25 mouse cellular contexts compared by ENCODE assay signal in genomic region chr17:26239551-26239950, GRCm38 (mm10). TPM values are rescaled to one million over a fixed set of nuclear protein-coding genes. Genes with fewer than 3 reads are reported as not detected.
DNase-seq lines count a peak whose midpoint lies in the region; ATAC-seq and TF ChIP-seq lines count a peak whose summit lies in the region.
"Had no signal": no experiment of that assay in that cellular context is flagged by ENCODE, and none has a peak within 500 bp of the region (broad histone marks: within the 10 kb centered on the region; RNA-seq: fewer than 3 reads in every experiment).

No protein-coding gene starts in this region.

- H3K9ac ChIP-seq in liver, embryonic 13.5 days = no peak overlapping the region
- H3K9ac ChIP-seq in stomach, postnatal 0 days (ENCODE audit: low read length) = no peak overlapping the region
- H3K9ac ChIP-seq in midbrain, embryonic 16.5 days (ENCODE audit: low read depth, low read length) = no peak overlapping the region
- no peak overlapping the region for H3K9ac ChIP-seq in hindbrain, embryonic 11.5 days (ENCODE audit: low read depth, low read length)
- H3K9ac ChIP-seq: heart, embryonic 12.5 days; limb, embryonic 12.5 days; lung, embryonic 14.5 days; midbrain, embryonic 12.5 days had no signal

- no peaks in the 10 kb centered on the region for H3K27me3 ChIP-seq in liver, embryonic 13.5 days
- H3K27me3 ChIP-seq in stomach, postnatal 0 days (ENCODE audit: control insufficient read depth, insufficient read depth, low read length) = no peaks in the 10 kb centered on the region
- H3K27me3 ChIP-seq in midbrain, embryonic 16.5 days (ENCODE audit: control insufficient read depth, insufficient read depth, low read depth, low read length) = no peaks in the 10 kb centered on the region
- no peaks in the 10 kb centered on the region for H3K27me3 ChIP-seq in hindbrain, embryonic 11.5 days (ENCODE audit: control insufficient read depth, insufficient read depth, low read length)
- H3K27me3 ChIP-seq: heart, embryonic 12.5 days; limb, embryonic 12.5 days; midbrain, embryonic 12.5 days had no signal

- H3K27ac ChIP-seq in layer of hippocampus, adult 2 months = peak overlapping the region; percentile 30; the same call in 1 of the 2 replicates
- peak overlapping the region; percentile 70 for H3K27ac ChIP-seq in liver, embryonic 13.5 days
- peak overlapping the region; percentile 20; the same call in 1 of the 2 replicates for H3K27ac ChIP-seq in stomach, postnatal 0 days (replicated peaks)
- H3K27ac ChIP-seq in midbrain, embryonic 16.5 days (ENCODE audit: low read length) = no peak overlapping the region
- H3K27ac ChIP-seq in hindbrain, embryonic 11.5 days (ENCODE audit: low read depth, low read length) = no peak overlapping the region
- H3K27ac ChIP-seq: forebrain, embryonic 10.5 days; hindbrain, embryonic 10.5 days; limb, embryonic 12.5 days; midbrain, embryonic 12.5 days had no signal

- H3K4me1 ChIP-seq in liver, embryonic 13.5 days (replicated peaks) = peaks cover 76% of the 10 kb centered on the region
- H3K4me1 ChIP-seq in stomach, postnatal 0 days (replicated peaks; ENCODE audit: control insufficient read depth, insufficient read depth) = peaks cover 2% of the 10 kb centered on the region
- H3K4me1 ChIP-seq in midbrain, embryonic 16.5 days (ENCODE audit: control insufficient read depth, insufficient read depth, low read length) = peaks cover 15% of the 10 kb centered on the region
- no peaks in the 10 kb centered on the region; the same call in 1 of the 2 replicates for H3K4me1 ChIP-seq in hindbrain, embryonic 11.5 days (replicated peaks; ENCODE audit: control insufficient read depth, insufficient read depth, low read length)

- no peaks in the 10 kb centered on the region for H3K36me3 ChIP-seq in liver, embryonic 13.5 days
- H3K36me3 ChIP-seq in stomach, postnatal 0 days (ENCODE audit: control insufficient read depth, insufficient read depth, low read length) = no peaks in the 10 kb centered on the region
- H3K36me3 ChIP-seq in midbrain, embryonic 16.5 days (ENCODE audit: control insufficient read depth, insufficient read depth, low read length) = no peaks in the 10 kb centered on the region
- no peaks in the 10 kb centered on the region for H3K36me3 ChIP-seq in hindbrain, embryonic 11.5 days (ENCODE audit: control insufficient read depth, insufficient read depth, low read length)
- H3K36me3 ChIP-seq: forebrain, embryonic 10.5 days; heart, embryonic 12.5 days; hindbrain, embryonic 10.5 days; limb, embryonic 12.5 days; midbrain, embryonic 12.5 days had no signal

- no peak for ATAC-seq in liver, embryonic 13.5 days (ENCODE audit: low read depth)
- ATAC-seq in stomach, postnatal 0 days (ENCODE audit: low FRiP score, low TSS enrichment) = no peak
- ATAC-seq in midbrain, embryonic 16.5 days = no peak
- ATAC-seq in hindbrain, embryonic 11.5 days (ENCODE audit: low FRiP score) = no peak
- ATAC-seq: forebrain, embryonic 16.5 days had no signal

- peak in 1 of 2 experiments; percentile 12 for DNase-seq in layer of hippocampus, adult 2 months (ENCODE audit: low spot score in 2 of 2)
- DNase-seq in layer of hippocampus, adult 8-10 months (ENCODE audit: low spot score in 2 of 2) = no peak
- DNase-seq in Muller cell, postnatal 12 days (ENCODE audit: inconsistent ontology term) = peak; percentile 35
- no peak for DNase-seq in liver, embryonic 13.5 days
- DNase-seq in stomach, postnatal 0 days (ENCODE audit: low spot score) = no peak
- no peak for DNase-seq in hindbrain, embryonic 11.5 days (ENCODE audit: low spot score)
- DNase-seq: cerebellum, adult 11-12 months; cerebellum, postnatal 10 days; gastrocnemius, postnatal 25 days; heart, adult 18-20 months; heart, postnatal 10 days; kidney, adult 8-10 months; kidney, postnatal 14 days; lung, embryonic 14.5 days; thymus, postnatal 25 days had no signal

- no peak for TF ChIP-seq EP300 in stomach, postnatal 0 days (optimal IDR thresholded peaks at IDR 0.05)

- H3K4me2 ChIP-seq in liver, embryonic 13.5 days = 0 out of 2 replicates have a peak overlapping the region, but pooled peaks have one; percentile 15
- no peak overlapping the region for H3K4me2 ChIP-seq in stomach, postnatal 0 days (replicated peaks; ENCODE audit: low read depth)
- no peak overlapping the region for H3K4me2 ChIP-seq in midbrain, embryonic 16.5 days (ENCODE audit: low read length)
- no peak overlapping the region for H3K4me2 ChIP-seq in hindbrain, embryonic 11.5 days (replicated peaks; ENCODE audit: low read depth, low read length)
- H3K4me2 ChIP-seq: heart, embryonic 12.5 days; limb, embryonic 12.5 days; lung, embryonic 14.5 days; midbrain, embryonic 12.5 days had no signal

- WGBS in liver, embryonic 13.5 days (ENCODE audit: insufficient replicate concordance) = 40% methylated on average over 2 of the region's 2 CpGs
- 60% methylated on average over 2 of the region's 2 CpGs for WGBS in stomach, postnatal 0 days
- 73% methylated on average over 2 of the region's 2 CpGs for WGBS in midbrain, embryonic 16.5 days
- WGBS in hindbrain, embryonic 11.5 days = 77% methylated on average over 2 of the region's 2 CpGs

- H3K9me3 ChIP-seq in liver, embryonic 13.5 days (replicated peaks) = no peaks in the 10 kb centered on the region
- no peaks in the 10 kb centered on the region for H3K9me3 ChIP-seq in stomach, postnatal 0 days (ENCODE audit: control insufficient read depth, low read length)
- H3K9me3 ChIP-seq in midbrain, embryonic 16.5 days (replicated peaks; ENCODE audit: control insufficient read depth, low read length, poor library complexity, severe bottlenecking) = no peaks in the 10 kb centered on the region
- H3K9me3 ChIP-seq in hindbrain, embryonic 11.5 days (ENCODE audit: control insufficient read depth, low read length) = no peaks in the 10 kb centered on the region
- H3K9me3 ChIP-seq: forebrain, embryonic 10.5 days; heart, embryonic 12.5 days; hindbrain, embryonic 10.5 days; limb, embryonic 12.5 days; midbrain, embryonic 12.5 days had no signal

- no peak for TF ChIP-seq CTCF in layer of hippocampus, adult 2 months (conservative IDR thresholded peaks at IDR 0.05)
- no peak for TF ChIP-seq CTCF in stomach, postnatal 0 days (IDR thresholded peaks at IDR 0.05; ENCODE audit: low read depth)

- no peak overlapping the region for H3K4me3 ChIP-seq in layer of hippocampus, adult 2 months
- H3K4me3 ChIP-seq in liver, embryonic 13.5 days (replicated peaks) = no peak overlapping the region
- H3K4me3 ChIP-seq in stomach, postnatal 0 days (ENCODE audit: low read depth, low read length) = no peak overlapping the region
- H3K4me3 ChIP-seq in midbrain, embryonic 16.5 days (ENCODE audit: low read depth, low read length) = no peak overlapping the region
- no peak overlapping the region for H3K4me3 ChIP-seq in hindbrain, embryonic 11.5 days (ENCODE audit: low read depth, low read length)
- H3K4me3 ChIP-seq: forebrain, embryonic 10.5 days; heart, embryonic 12.5 days; hindbrain, embryonic 10.5 days; limb, embryonic 12.5 days; midbrain, embryonic 12.5 days had no signal

RNA-seq across cellular contexts. Expression of gene Fam234a, which starts 4.5 kb away (rescaled TPM):
- 10 to 100 TPM; 18.8 to 21.0 TPM for total RNA-seq in layer of hippocampus, adult 2 months (2021)
- total RNA-seq in layer of hippocampus, adult 8-10 months (2022) = 10 to 100 TPM; 19.4 to 25.6 (median 21.6) TPM
- polyA plus RNA-seq in liver, embryonic 13.5 days (2015; fragmentation: Nextera tagmentation; extraction: Ambion mirVana) = 11.9 and 12.0 TPM in 2 replicates
- polyA plus RNA-seq in stomach, postnatal 0 days (2015; fragmentation: Nextera tagmentation; extraction: Ambion mirVana) = 98.0 and 99.1 TPM in 2 replicates
- 30.3 and 32.6 TPM in 2 replicates for polyA plus RNA-seq in midbrain, embryonic 16.5 days (2015; fragmentation: Nextera tagmentation; extraction: Ambion mirVana)
- 18.7 and 20.1 TPM in 2 replicates for polyA plus RNA-seq in hindbrain, embryonic 11.5 days (2014; fragmentation: Nextera tagmentation; extraction: Ambion mirVana)

RNA-seq across cellular contexts. Expression of gene Luc7l, which starts 13.1 kb away (rescaled TPM):
- total RNA-seq in layer of hippocampus, adult 2 months (2021) = 10 to 100 TPM; 87.5 to 91.9 TPM
- total RNA-seq in layer of hippocampus, adult 8-10 months (2022) = 10 to 100 TPM; 70.6 to 97.4 (median 89.0) TPM
- polyA plus RNA-seq in liver, embryonic 13.5 days (2015; fragmentation: Nextera tagmentation; extraction: Ambion mirVana) = 40.8 and 50.9 TPM in 2 replicates
- polyA plus RNA-seq in stomach, postnatal 0 days (2015; fragmentation: Nextera tagmentation; extraction: Ambion mirVana) = 42.9 and 46.2 TPM in 2 replicates
- polyA plus RNA-seq in midbrain, embryonic 16.5 days (2015; fragmentation: Nextera tagmentation; extraction: Ambion mirVana) = 114 and 124 TPM in 2 replicates
- polyA plus RNA-seq in hindbrain, embryonic 11.5 days (2014; fragmentation: Nextera tagmentation; extraction: Ambion mirVana) = 131 and 133 TPM in 2 replicates

RNA-seq across cellular contexts. Expression of gene Arhgdig, which starts 32.0 kb away (rescaled TPM):
- total RNA-seq in layer of hippocampus, adult 2 months (2021) = 10 to 100 TPM; 59.4 to 61.4 TPM
- 10 to 100 TPM; 59.6 to 69.7 (median 67.6) TPM for total RNA-seq in layer of hippocampus, adult 8-10 months (2022)
- 15.9 and 21.7 TPM in 2 replicates for polyA plus RNA-seq in liver, embryonic 13.5 days (2015; fragmentation: Nextera tagmentation; extraction: Ambion mirVana)
- 133 and 139 TPM in 2 replicates for polyA plus RNA-seq in stomach, postnatal 0 days (2015; fragmentation: Nextera tagmentation; extraction: Ambion mirVana)
- 131 and 182 TPM in 2 replicates for polyA plus RNA-seq in midbrain, embryonic 16.5 days (2015; fragmentation: Nextera tagmentation; extraction: Ambion mirVana)
- 9.9 and 10.0 TPM in 2 replicates for polyA plus RNA-seq in hindbrain, embryonic 11.5 days (2014; fragmentation: Nextera tagmentation; extraction: Ambion mirVana)
- total RNA-seq: megakaryocyte, adult 5-6 weeks; monocyte, adult 5-6 weeks; neutrophil, adult 5-6 weeks had no signal

RNA-seq across cellular contexts. Expression of gene Rgs11, which starts 36.8 kb away (rescaled TPM):
- 10 to 100 TPM; 49.2 to 56.9 TPM for total RNA-seq in layer of hippocampus, adult 2 months (2021)
- total RNA-seq in layer of hippocampus, adult 8-10 months (2022) = 10 to 100 TPM; 45.4 to 61.8 (median 55.1) TPM
- polyA plus RNA-seq in liver, embryonic 13.5 days (2015; fragmentation: Nextera tagmentation; extraction: Ambion mirVana) = 0.30 and 0.48 TPM in 2 replicates
- polyA plus RNA-seq in stomach, postnatal 0 days (2015; fragmentation: Nextera tagmentation; extraction: Ambion mirVana) = 24.4 and 27.5 TPM in 2 replicates
- 10.2 and 13.6 TPM in 2 replicates for polyA plus RNA-seq in midbrain, embryonic 16.5 days (2015; fragmentation: Nextera tagmentation; extraction: Ambion mirVana)
- polyA plus RNA-seq in hindbrain, embryonic 11.5 days (2014; fragmentation: Nextera tagmentation; extraction: Ambion mirVana) = 1.0 and 2.6 TPM in 2 replicates
- total RNA-seq: monocyte, adult 5-6 weeks had no signal

RNA-seq across cellular contexts. Expression of gene Pdia2, which starts 40.7 kb away (rescaled TPM):
- under 1 TPM in 1 of 2 experiments, not detected in 1; 0.61 TPM for total RNA-seq in layer of hippocampus, adult 2 months (2021)
- under 1 TPM in 2 of 4 experiments, not detected in 2; 0.32 to 0.54 TPM for total RNA-seq in layer of hippocampus, adult 8-10 months (2022)
- 72.7 and 75.6 TPM in 2 replicates for polyA plus RNA-seq in liver, embryonic 13.5 days (2015; fragmentation: Nextera tagmentation; extraction: Ambion mirVana)
- 172 and 176 TPM in 2 replicates for polyA plus RNA-seq in stomach, postnatal 0 days (2015; fragmentation: Nextera tagmentation; extraction: Ambion mirVana)
- 0.48 TPM in 1 of 2 replicates, not detected in the other for polyA plus RNA-seq in midbrain, embryonic 16.5 days (2015; fragmentation: Nextera tagmentation; extraction: Ambion mirVana)
- 0.27 and 0.46 TPM in 2 replicates for polyA plus RNA-seq in hindbrain, embryonic 11.5 days (2014; fragmentation: Nextera tagmentation; extraction: Ambion mirVana)
- total RNA-seq: gastrocnemius, postnatal 25 days; heart, adult 18-20 months; heart, postnatal 10 days; monocyte, adult 5-6 weeks; neutrophil, adult 5-6 weeks had no signal
- polyA plus RNA-seq: forebrain, embryonic 16.5 days had no signal

Comparison
In these comparisons a context has a peak if more than half of its experiments do, and no peak if none do; other contexts are left out.
1. H3K27ac ChIP-seq: peak in layer of hippocampus, adult 2 months (single experiment), liver, embryonic 13.5 days (single experiment) and stomach, postnatal 0 days (single experiment); none in midbrain, embryonic 16.5 days (single experiment) and hindbrain, embryonic 11.5 days (single experiment).